Mouse (Mus musculus): ENCODE data around the gene Rtp1.
A peak's percentile ranks its signal among the peaks of the same experiment; 100 is the strongest.

The Rtp1 gene

GRCm38 (mm10) chr16:23463671-23464347, 34.9 kb downstream of the Rtp1 start:
- 0 out of 2 replicates have a peak, but pooled peaks cover 6% of the 10 kb centered on the region for H3K27me3 ChIP-seq (ENCODE audit: insufficient read depth, low read length)
- no peaks in the 10 kb centered on the region for H3K36me3 ChIP-seq (ENCODE audit: insufficient read depth, low read length)
- no peak overlapping the region for H3K4me3 ChIP-seq (replicated peaks; ENCODE audit: low read length)
- TF ChIP-seq CTCF (conservative IDR thresholded peaks at IDR 0.05; ENCODE audit: low read length) (no peak), POU5F1 (IDR thresholded peaks at IDR 0.05; ENCODE audit: borderline replicate concordance, low read length) (no peak), NANOG (IDR thresholded peaks at IDR 0.05; ENCODE audit: borderline replicate concordance, low read length) (no peak)
- H3K9me3 ChIP-seq (ENCODE audit: low read length) = no peaks in the 10 kb centered on the region
- peaks cover 5% of the 10 kb centered on the region for H3K4me1 ChIP-seq (replicated peaks; ENCODE audit: low read depth, low read length)

- Histone ChIP-seq H3K4me3 (replicated peaks; ENCODE audit: low read length) (no peak overlapping the region), H3K9me3 (ENCODE audit: low read length) (no peaks in the 10 kb centered on the region), H3K27me3 (ENCODE audit: insufficient read depth, low read length) (0 out of 2 replicates have a peak, but pooled peaks cover 3% of the 10 kb centered on the region), H3K36me3 (ENCODE audit: insufficient read depth, low read length) (no peaks in the 10 kb centered on the region), H3K4me1 (replicated peaks; ENCODE audit: low read depth, low read length) (0 out of 2 replicates have a peak, but pooled peaks cover 5% of the 10 kb centered on the region)
- no peak for TF ChIP-seq CTCF (conservative IDR thresholded peaks at IDR 0.05; ENCODE audit: low read length)
- TF ChIP-seq POU5F1 (IDR thresholded peaks at IDR 0.05; ENCODE audit: borderline replicate concordance, low read length) = no peak
- TF ChIP-seq NANOG (IDR thresholded peaks at IDR 0.05; ENCODE audit: borderline replicate concordance, low read length) = no peak
These were observed 42.6 kb downstream of the Rtp1 start for GRCm38 (mm10) chr16:23471551-23471950.

DNA sequence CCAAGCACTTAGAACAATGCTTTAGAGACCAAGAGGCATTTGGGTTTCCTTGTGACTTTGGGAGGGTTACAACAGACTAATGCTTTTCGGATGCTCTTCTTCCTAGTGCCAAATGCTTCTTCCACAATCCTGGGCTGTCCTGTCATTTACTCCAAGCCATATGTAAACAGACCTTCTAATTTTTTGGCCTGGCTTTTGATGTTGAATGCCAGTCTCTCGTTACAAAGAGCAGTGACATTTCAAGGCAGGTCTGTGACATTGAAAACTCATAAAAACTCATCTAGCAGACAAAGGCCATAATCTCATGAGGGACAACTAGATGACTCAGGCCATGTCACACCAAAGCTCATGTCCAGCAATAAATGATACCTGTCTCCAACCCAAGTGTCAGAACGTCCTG, 43.1 kb downstream of the Rtp1 start:
- Histone ChIP-seq H3K9me3 (ENCODE audit: low read length) (no peaks in the 10 kb centered on the region), H3K4me3 (replicated peaks; ENCODE audit: low read length) (no peak overlapping the region), H3K27me3 (ENCODE audit: insufficient read depth, low read length) (0 out of 2 replicates have a peak, but pooled peaks cover 3% of the 10 kb centered on the region), H3K36me3 (ENCODE audit: insufficient read depth, low read length) (no peaks in the 10 kb centered on the region), H3K4me1 (replicated peaks; ENCODE audit: low read depth, low read length) (peaks cover 10% of the 10 kb centered on the region)
- TF ChIP-seq CTCF (conservative IDR thresholded peaks at IDR 0.05; ENCODE audit: low read length) (no peak), POU5F1 (IDR thresholded peaks at IDR 0.05; ENCODE audit: borderline replicate concordance, low read length) (no peak), NANOG (IDR thresholded peaks at IDR 0.05; ENCODE audit: borderline replicate concordance, low read length) (no peak)

DNA sequence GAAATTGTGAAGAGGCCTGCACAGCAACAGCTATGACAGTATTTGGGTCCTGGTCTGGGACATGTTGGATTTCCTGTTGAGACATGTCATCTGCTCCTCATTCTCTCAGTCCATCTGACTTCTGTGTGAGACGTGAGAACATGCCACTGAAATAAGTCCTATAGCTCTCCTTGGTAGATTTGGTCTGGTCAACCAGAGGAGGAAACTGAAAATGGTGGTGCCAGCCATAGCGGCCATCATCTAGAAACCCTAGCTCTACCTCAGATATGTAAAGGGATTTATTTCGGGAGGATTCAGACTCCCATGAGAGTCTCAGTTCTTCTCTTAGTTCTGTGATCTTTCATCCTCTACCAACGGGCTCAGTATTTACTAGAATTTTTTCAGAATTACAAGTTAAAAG, 46.7 kb downstream of the Rtp1 start:
- TF ChIP-seq CTCF (conservative IDR thresholded peaks at IDR 0.05; ENCODE audit: low read length) = no peak
- TF ChIP-seq NANOG (IDR thresholded peaks at IDR 0.05; ENCODE audit: borderline replicate concordance, low read length) = no peak
- no peak for TF ChIP-seq POU5F1 (IDR thresholded peaks at IDR 0.05; ENCODE audit: borderline replicate concordance, low read length)
- Histone ChIP-seq H3K27me3 (ENCODE audit: insufficient read depth, low read length) (no peaks in the 10 kb centered on the region), H3K36me3 (ENCODE audit: insufficient read depth, low read length) (no peaks in the 10 kb centered on the region), H3K4me3 (replicated peaks; ENCODE audit: low read length) (no peak overlapping the region), H3K4me1 (replicated peaks; ENCODE audit: low read depth, low read length) (peaks cover 25% of the 10 kb centered on the region), H3K9me3 (ENCODE audit: low read length) (no peaks in the 10 kb centered on the region)

DNA sequence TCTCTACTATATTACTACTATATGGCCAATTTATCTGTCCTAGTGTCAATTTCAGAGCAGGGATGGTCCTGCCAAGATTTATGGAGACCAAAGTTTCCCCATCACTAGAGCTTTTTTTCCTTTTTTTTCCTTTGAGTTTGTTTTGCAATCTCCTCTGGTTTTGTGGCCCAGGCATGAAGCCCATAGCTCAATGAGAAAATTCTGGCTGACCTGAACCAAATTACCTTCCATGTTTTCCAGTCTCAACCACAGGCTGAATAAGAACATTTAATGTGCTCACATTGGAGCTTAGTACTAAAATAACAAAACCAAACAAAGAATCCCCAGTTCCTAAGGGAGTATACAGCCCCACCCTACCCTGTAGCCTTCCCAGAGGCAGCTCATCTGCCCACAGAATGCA, 47.7 kb downstream of the Rtp1 start:
- no peaks in the 10 kb centered on the region for H3K9me3 ChIP-seq (ENCODE audit: low read length)
- no peak for TF ChIP-seq NANOG (IDR thresholded peaks at IDR 0.05; ENCODE audit: borderline replicate concordance, low read length)
- no peak for TF ChIP-seq CTCF (conservative IDR thresholded peaks at IDR 0.05; ENCODE audit: low read length)
- no peak for TF ChIP-seq POU5F1 (IDR thresholded peaks at IDR 0.05; ENCODE audit: borderline replicate concordance, low read length)
- H3K4me1 ChIP-seq (replicated peaks; ENCODE audit: low read depth, low read length) = peaks cover 35% of the 10 kb centered on the region
- no peaks in the 10 kb centered on the region for H3K27me3 ChIP-seq (ENCODE audit: insufficient read depth, low read length)
- no peak overlapping the region for H3K4me3 ChIP-seq (replicated peaks; ENCODE audit: low read length)
- H3K36me3 ChIP-seq (ENCODE audit: insufficient read depth, low read length) = no peaks in the 10 kb centered on the region

GRCm38 (mm10) chr16:23479872-23480603, 51.1 kb downstream of the Rtp1 start:
- peaks cover 9% of the 10 kb centered on the region for H3K27me3 ChIP-seq (ENCODE audit: insufficient read depth, low read length)
- no peak overlapping the region for H3K4me3 ChIP-seq (replicated peaks; ENCODE audit: low read length)
- H3K9me3 ChIP-seq (ENCODE audit: low read length) = no peaks in the 10 kb centered on the region
- TF ChIP-seq NANOG (IDR thresholded peaks at IDR 0.05; ENCODE audit: borderline replicate concordance, low read length) (no peak), CTCF (conservative IDR thresholded peaks at IDR 0.05; ENCODE audit: low read length) (no peak), POU5F1 (IDR thresholded peaks at IDR 0.05; ENCODE audit: borderline replicate concordance, low read length) (no peak)
- peaks cover 68% of the 10 kb centered on the region for H3K4me1 ChIP-seq (replicated peaks; ENCODE audit: low read depth, low read length)
- H3K36me3 ChIP-seq (ENCODE audit: insufficient read depth, low read length) = no peaks in the 10 kb centered on the region

GRCm38 (mm10) chr16:23482218-23482617, 53.3 kb downstream of the Rtp1 start:
- no peak for TF ChIP-seq POU5F1 (IDR thresholded peaks at IDR 0.05; ENCODE audit: borderline replicate concordance, low read length)
- 0 out of 2 replicates have a peak, but pooled peaks have one; percentile 28 for TF ChIP-seq NANOG (IDR thresholded peaks at IDR 0.05; ENCODE audit: borderline replicate concordance, low read length)
- Histone ChIP-seq H3K4me3 (replicated peaks; ENCODE audit: low read length) (peak overlapping the region; percentile 23; the same call in 1 of the 2 replicates), H3K27me3 (ENCODE audit: insufficient read depth, low read length) (peaks cover 15% of the 10 kb centered on the region), H3K36me3 (ENCODE audit: insufficient read depth, low read length) (no peaks in the 10 kb centered on the region), H3K9me3 (ENCODE audit: low read length) (no peaks in the 10 kb centered on the region), H3K4me1 (replicated peaks; ENCODE audit: low read depth, low read length) (peaks cover 62% of the 10 kb centered on the region)

GRCm38 (mm10) chr16:23482846-23483245, 53.9 kb downstream of the Rtp1 start:
- H3K4me1 ChIP-seq (replicated peaks; ENCODE audit: low read depth, low read length) = peaks cover 62% of the 10 kb centered on the region
- no peaks in the 10 kb centered on the region for H3K36me3 ChIP-seq (ENCODE audit: insufficient read depth, low read length)
- H3K27me3 ChIP-seq (ENCODE audit: insufficient read depth, low read length) = peaks cover 20% of the 10 kb centered on the region
- H3K9me3 ChIP-seq (ENCODE audit: low read length) = no peaks in the 10 kb centered on the region
- no peak for TF ChIP-seq CTCF (conservative IDR thresholded peaks at IDR 0.05; ENCODE audit: low read length)
- no peak for TF ChIP-seq POU5F1 (IDR thresholded peaks at IDR 0.05; ENCODE audit: borderline replicate concordance, low read length)
- TF ChIP-seq NANOG (IDR thresholded peaks at IDR 0.05; ENCODE audit: borderline replicate concordance, low read length) = no peak
- no peak overlapping the region for H3K4me3 ChIP-seq (replicated peaks; ENCODE audit: low read length)

Measured in E14TG2a.4 (cell line).